Mouse (Mus musculus): ENCODE results near the gene Astn2.
"Not testable (repeated sequence)": the region's sequence is repeated elsewhere in the genome, so short reads cannot be mapped to it uniquely, and the experiment has no call there.

Astn2 gene

DNA sequence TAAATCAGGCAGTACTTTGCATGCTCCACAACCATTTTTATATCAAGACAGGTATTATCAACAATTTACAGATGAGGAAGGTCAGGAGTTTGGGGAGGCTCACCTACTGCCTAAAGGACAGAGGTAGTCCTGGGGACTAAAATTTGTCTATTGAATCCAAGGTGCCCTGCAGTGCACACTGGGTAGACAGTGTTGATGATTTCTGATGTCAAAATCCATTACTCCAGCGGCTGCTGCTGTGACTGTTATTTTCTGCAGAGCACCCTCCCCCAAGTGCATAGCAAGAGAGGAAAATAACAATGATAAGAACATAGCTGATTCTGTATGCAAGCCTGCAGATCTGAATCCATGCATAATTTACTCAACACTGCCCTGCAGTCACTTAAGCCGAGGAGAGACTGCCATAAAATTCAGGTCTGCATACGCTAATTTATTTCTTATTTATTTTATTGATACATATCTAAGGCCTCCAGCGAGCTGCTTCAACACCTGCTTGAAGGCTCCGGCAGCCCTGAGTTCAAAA, 660.3 kb downstream of the Astn2 start:
- DNase-seq, result no peak

DNA sequence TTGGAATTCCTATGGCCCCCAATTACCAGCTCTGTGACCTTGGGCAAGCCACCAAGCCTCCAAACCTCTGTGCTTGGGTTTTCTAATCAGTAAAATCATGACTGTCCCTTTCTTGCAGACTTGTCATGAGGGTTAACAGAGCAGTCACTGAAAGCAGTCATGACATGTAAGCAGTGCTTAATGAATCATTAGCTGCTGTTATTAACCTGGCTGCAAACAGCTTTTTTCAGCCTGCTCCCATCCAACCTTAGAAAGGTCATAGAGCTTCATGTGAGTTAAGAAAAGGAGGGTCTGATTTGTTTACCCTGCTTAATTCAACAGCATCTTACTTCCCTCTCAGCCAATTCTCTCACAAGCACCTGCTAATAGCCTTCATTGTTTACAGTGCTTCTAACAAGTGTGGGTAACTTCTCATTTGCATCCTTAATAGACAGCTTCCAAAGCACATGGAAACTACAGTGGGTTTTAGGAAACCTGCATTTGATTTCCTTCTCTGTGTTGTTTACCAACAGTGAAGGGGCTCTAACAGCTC, 661.2 kb downstream of the Astn2 start:
- no peak for DNase-seq

DNA sequence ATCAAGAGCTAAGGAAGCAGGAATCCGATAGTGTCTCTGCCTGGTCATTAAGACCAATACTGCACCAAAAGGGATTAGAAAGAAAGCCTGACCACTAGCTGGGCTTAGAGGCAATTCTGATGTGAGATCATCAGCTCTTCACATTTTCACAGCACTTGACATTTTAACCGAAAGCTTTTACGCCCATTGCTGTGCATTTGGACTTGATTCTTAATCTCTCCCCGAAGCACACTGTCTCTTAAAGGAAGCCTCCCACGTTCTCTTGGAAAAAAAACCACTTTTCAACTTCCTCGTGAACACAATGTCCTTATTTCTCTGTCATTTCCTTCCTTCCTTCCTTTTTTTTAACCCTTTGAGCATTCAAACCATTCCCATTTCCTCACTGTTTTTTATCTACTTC, 680.0 kb downstream of the Astn2 start:
- no peak for DNase-seq

DNA sequence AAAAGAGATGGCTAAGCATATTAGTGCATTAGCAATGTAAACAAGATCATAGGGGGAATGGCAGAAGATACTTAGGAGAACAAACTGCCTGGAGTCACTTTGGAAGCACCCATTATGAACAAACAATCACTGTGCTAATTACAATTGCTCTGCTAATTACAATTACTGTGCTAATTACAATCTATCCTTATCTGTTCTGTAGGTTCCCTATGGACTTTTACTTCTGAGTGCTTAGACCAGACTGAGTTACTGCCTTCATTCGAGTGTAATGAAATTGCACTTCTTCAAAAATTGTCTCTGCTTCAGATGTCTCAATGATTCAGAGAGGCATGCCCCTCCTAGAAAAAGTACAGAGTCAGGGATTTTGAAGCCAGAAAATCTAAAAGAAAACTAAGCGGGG, 684.8 kb downstream of the Astn2 start:
- no peak for DNase-seq

DNA sequence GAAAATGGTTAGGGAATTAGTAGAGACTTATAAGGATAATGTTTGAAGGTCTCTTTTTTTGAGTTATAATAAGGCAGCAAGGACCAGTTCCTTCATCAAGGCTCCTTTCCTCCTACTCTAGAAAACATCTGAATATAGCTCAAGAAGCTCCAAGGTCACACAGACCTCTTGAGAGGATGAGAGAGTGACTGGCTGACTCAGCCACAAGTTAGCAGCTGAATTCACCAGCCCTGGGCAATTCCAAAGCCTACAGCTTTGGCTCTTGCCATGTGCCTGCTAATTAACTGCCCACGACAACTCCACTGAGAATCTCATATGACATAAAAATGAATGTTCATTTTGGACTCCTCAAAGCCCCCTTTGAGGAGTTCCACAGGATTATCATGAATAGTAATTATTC, 686.5 kb downstream of the Astn2 start:
- no peak for DNase-seq

DNA sequence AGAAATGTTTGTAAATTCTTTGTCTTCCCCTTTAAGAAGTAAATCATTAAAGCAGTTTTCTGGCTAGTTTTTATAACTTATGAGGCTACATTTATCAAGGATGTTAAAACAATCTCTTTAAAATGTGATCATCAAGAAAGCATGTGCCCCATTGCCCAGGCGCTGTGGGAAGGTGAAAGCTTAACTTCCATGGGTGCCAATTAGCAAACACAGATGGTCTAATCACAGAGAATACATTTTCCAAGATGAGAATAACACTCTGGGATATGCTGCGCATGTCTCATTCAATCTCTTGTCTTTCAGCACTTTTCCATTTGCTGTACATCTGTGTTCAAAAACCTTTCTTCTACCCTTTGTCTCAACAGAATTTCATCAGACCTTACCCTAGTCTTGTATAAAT, 688.3 kb downstream of the Astn2 start:
- DNase-seq, result no peak

DNA sequence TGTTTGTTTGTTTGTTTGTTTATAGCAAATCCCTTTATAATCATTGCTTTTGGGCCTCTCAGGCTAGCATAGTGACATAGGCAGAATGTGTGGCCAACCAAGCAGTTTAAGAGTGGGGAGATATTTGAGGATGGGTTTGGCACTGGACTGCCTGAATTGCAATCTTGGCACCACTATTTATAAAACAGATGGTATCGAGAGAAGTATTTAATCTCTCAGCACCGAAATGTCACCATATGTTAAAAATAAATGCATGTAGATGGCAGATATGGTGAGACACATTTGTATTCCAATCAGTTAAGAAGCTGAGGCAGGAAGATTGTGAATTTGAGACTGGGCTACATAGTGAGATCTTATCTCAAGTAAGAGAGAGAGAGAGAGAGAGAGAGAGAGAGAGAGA, 692.7 kb downstream of the Astn2 start:
- no peak for DNase-seq

DNA sequence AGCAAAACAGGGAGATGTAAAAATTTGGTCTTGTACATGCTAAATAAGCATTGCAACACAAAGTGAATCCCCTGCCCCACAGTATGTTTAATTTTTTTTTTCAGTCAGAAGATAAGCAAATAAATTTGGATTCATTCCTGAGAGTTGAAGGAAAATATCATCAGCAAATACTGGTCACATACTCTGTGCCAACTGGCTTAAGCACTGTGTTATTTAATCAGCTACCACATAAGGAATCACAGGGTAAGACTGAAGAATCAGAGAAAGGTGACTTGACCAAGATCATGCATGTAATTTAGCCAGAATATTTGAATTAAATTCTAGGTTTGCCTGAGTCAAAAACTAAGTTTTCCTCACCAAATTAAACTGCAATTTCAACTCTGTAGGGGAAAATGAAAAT, 693.8 kb downstream of the Astn2 start:
- no peak for DNase-seq

DNA sequence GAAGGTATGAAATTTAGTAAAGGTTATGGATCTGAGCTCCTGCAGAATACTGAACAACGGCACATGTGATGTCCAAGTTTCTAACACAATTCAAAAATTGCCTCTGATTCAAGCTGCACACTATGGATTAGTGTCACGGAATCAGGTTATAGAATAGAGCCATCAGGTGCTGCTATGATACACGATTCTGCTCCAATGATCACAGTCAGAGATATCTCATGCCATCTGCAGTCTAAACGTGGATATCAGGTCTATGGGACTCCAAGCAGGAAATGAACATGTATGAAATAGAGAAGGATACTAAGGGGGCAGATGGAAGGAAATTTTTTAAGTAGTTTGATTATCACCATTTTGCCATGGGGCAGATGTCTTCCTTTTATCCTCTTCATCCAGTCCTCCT, 702.6 kb downstream of the Astn2 start:
- no peak for DNase-seq

DNA sequence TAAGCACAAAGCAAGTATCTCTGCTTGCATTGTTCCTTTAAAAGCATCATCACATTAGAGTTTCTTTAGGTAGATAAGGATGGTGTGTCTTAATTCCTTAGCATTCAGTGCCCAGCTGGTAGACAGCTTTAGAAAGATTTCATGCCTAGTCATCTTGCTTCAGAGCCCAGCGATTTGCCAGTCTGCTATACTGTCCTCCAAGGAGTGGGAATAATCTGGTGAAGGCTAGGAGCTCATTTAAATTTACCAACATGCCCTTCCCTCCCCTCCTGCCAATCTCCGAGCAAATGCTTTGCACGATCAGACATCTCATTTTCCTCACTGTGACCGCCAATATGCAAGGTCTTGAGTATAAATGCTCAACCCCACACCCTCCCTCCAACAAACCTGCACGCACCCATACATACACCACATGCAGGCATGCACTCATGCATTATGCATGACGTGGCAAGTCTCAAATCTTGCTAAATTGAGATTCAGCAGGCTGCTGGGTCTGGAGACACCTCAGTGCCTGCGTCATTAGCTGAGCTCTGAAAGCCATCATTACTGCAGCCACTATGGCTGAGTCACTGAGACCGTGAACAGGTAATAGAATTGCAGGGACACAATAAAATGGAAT, 704.6 kb downstream of the Astn2 start:
- DNase-seq, result no peak

DNA sequence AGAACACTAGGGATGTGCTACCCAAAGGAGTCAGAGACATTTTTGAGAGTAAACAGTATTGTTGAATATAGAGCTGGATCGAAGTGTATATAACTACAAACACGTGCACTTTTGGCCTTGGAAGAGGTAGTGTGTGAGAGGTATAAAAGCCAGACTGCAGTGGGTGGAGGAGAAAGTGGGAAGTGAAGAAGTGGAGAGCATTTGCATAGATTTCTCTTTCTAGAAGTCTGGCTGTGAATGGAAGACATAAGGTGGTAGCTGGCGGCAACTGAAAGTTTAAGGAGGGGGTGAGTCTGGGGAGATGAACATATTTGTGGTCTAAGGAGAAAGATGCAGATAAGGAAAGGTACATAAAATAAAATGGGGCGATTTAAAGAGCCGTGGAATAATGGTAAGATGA, 709.2 kb downstream of the Astn2 start:
- no peak for DNase-seq

DNA sequence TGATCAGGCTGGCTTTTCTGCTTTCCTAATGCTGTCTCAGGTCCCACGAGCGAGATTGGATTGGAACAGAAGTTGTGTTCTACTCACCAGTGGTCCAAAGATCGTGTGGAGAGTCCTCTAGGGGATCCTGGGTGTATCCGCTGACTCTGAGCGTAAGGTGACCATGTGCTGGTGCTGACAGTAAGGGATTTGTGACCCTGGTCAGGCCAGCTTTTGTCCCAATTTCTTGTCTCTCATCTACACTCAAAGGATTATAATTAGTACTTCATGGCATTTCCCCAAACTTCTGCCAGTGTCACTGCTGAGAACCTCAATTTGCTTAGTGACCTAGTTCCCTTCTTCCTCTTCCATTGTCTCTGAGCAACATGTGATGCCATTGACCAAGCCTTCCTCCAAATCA, 710.4 kb downstream of the Astn2 start:
- no peak for DNase-seq

DNA sequence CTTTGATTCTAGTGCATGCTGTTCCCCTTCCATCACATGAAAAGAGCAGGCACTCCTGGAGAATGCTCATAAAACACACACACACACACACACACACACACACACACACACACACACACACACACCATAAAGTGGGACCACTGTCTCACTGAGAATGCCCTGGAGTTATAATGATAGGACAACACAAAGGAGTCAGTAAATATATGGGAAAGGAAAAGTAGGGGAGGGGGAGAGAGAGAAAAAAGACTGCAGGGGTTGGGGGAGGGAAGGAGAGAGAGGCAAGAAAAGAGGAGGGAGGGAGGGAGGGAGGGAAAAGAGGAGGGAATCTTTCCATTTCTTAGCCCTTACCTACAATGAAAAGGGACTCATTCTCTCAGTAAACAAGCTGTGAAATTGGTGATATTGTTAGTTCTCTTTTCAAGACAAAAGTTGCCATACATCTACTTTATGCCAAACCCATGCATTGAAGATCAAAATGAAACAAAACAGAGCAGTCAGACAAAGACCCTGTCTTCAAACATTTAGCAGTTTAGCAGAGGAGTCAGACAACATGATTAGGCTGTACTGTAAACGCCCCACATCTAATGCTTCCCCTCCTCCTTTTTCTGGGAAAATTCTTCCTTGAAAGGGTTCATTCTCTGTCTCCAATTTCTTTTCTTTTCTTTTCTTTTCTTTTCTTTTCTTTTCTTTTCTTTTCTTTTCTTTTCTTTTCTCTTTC, 717.2 kb downstream of the Astn2 start:
- no peak for DNase-seq

DNA sequence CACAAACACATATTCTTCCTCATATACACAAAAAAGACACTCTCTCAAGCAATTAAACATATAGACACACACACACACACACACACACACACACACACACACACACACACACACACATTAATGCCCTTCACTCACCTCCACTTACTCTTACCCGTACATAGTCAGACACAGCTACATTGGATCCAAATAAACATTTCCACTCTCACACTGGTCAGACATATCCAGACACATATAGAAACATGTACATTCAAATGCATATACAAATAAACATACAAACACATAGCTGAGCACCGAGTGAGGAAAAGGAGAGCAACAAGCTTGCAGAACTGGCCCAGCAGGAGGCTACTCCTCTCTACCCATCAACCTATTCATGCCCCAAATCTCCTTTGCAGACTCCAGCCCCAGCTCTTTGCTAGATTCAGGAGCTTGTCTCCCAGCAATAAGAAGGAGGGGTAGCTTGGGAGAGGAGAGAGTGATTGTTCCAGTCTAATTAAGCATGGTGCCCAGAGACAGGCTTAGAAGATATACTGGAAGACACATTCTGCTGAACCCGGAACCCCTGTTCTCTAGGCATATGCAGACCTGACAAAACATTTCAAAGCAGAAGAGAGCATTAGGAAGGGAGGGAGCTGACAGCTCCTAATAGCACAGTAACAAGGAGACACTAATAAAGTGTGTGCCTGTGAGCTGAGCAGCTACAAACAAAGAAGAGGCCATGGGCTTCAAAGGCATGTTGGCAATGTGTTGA, 718.0 kb downstream of the Astn2 start:
- no peak for DNase-seq

DNA sequence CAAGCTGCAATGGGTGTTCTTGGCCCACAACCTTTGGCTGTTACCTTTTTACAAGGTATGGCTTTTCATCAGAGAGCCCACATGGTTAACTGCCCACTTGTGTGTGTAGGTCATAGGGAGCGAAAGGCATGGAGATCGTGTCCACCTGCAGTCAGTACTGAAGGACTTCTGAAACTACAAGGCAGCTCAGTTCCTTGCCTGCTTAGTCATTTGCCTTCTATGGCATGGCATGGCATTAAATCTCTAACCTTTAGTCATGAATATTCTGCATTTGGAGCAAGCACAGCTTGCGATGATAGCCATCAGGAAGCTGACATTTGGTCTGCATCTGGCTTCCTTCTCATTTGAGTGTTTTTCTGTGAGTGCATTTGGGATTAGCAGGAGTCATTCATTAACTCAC, 720.0 kb downstream of the Astn2 start:
- DNase-seq, result no peak

DNA sequence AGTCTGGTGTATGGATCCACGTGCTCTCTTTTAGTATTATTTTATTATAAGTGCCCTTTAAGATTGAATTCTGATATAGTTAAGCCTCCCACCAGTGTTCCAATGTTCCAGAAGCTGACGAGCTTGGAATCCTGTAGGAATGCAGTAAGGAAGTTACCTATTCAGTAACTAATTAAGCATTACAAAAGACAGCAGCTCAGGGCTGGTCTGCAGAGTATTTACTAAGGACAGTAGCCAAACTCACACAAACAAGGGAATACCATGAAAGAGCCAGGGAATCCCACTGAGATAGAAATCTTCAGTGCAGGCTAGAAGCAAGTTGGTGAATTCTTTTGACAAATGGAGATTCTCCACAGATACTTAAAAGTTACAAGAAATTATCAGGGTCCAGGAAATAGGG, 724.6 kb downstream of the Astn2 start:
- not testable (repeated sequence) for DNase-seq

DNA sequence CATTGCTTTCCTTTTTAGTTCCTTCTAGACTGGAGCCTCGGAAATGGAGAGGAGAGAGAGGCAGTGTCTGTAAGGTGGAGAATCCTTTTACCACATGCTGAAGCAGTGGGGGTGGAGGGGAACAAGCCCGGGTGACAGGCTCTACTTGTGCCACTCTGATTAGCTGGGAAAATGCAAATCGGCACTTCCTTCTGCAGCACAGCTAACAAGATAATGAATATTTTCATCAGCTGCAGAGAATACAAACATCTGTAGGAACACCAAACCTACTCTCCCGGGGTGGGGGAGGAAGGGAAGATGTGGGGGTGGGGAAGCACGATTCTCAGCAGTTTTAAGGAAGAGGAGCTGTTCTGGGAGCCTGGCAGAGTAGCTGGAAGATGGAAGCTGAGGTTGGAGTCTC, 725.5 kb downstream of the Astn2 start:
- no peak for DNase-seq

DNA sequence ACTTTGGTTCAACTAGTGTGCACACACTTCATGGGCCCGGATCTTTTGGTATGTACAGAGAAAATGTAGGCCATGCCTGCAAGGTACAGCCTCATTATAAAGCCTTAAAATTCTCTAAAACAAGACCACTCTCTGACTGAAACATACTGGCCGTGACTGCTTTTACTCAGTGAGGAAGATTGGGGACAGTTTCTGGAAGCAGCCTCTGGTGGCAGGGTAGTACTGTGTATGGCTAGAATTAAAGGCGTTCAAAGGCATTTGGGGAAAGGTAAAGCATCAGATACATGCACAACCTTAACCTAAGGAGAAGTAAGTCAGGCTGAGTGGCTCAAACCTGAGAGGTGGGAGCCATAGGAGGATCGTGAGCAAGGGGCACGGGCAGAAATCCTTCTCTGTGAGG, 725.9 kb downstream of the Astn2 start:
- no peak for DNase-seq

DNA sequence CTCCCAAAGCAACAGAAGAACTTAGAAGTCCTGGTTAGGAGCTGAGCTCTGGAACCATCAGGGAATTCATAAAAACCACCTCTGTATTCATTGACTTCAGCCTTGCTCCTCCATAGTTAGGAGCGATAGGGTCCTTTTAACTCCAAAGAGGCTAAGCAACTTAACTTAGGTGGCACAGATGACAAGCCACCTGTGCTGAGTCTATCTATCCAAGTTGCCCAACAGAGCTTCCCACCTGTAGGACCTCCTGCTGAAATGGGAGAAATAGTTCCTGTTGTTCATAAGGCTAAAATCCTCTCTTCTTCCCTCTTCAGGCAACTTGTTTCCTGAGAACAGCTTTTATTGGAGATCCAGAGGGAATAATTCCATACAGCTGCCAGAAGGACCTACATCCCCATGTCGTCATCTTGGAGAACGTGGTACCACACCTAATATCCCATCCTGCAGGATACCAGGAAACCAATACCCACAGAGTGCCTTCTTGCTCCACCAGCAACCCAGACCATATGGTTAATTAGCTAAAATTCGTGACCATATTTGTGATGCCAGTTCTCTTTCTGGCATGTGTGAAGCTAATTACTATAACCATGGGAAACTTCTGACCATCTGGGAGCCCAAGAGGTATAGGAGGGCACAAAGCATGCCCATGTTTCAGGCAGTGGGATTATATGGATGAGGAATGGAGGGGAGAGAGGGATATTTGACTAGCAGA, 730.0 kb downstream of the Astn2 start:
- no peak for DNase-seq

DNA sequence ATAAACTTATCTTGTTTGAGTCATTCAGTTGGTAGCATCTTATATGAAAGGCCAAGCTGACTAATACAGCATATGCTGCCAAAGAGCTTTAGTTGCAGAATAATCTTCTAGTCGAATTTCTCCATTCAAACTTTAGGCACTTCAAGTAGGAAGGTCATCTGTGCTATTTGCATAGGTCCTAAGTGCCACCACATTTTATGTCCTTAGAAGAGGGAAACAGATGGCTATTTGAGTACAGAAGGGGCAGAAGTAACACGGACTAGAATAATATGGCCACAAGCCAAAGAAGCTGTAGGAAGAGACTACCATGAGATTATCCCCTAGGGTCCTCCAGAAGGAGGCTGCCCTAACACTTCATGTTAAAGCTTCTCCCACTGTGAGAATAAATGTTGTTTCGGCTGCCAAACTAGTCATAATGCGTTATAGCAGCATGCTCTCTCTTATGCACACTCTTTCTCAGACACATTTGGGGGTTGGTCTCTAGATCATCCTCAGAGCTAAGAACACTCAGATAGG, 730.9 kb downstream of the Astn2 start:
- DNase-seq, result no peak

DNA sequence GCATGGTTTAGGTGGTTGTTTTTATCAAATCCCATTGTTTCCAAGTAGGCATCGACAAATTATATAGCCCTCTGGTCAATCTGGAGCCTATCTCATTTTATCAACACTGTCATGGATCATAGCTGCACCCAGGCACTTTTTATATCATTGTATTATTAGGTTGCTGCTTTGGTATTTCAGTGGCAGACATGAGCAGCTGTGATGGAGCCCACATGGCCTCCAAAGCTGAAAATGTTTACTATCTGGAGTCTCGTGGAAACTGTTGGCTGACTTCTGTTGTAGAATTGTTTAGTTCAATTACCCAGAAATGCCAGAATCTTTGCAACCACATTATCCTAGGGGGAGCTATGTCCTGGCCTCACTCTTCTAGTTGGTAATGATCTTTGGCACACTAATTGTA, 732.1 kb downstream of the Astn2 start:
- DNase-seq, result no peak

DNA sequence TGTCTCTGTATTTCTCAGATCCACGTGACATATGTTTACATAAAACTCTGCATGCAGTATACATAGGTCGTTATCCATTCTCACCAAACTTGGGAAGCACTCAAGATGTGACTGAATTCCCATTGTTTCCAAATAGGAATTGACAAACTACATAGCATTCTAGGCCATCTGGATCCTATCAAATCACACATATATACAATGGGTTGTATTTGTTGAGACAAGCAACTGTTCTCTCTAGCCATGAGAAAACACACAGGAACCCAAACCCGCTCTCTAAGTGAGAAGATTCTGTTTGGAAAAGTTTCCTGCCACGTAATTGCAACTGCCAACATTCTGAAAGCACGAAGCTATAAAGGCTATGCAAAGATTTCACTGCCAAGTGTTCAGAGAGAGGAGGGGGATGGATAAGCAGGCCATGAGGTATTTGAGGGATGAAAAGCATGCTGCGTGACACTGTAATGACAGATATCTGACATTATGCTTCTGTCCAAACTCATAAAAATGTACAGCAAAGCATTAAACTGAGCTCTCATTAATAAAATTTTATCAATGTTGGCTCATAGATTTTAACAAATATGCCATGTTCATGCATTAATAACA, 732.7 kb downstream of the Astn2 start:
- DNase-seq, result no peak
